Mouse (Mus musculus) olfactory bulb, adult 2 months (tissue): ENCODE results near the gene Olfr1323. TPM values are rescaled to one million over a fixed set of nuclear protein-coding genes. Genes with fewer than 3 reads are reported as not detected.

Experiments
- H3K27ac ChIP-seq: fragments of 200-500 bp; 2 replicates; pipeline ENCODE4 v1.5.1; 2012; ENCODE audit warnings: low read depth, low read length; ENCODE audit not compliant: insufficient read depth
- H3K4me1 ChIP-seq: fragments of 200-500 bp; 2 replicates; pipeline ENCODE4 v1.6.1; 2012; ENCODE audit warnings: low read length; ENCODE audit not compliant: control insufficient read depth, insufficient read depth
- H3K4me3 ChIP-seq: fragments of 200-500 bp; 2 replicates; pipeline ENCODE4 v1.5.1; 2012; ENCODE audit warnings: mild to moderate bottlenecking, low read depth, low read length, moderate library complexity; ENCODE audit not compliant: insufficient read depth
- CTCF ChIP-seq: fragments of 200-500 bp; IDR thresholded peaks from 2 replicates; pipeline ENCODE4 v1.5.1; 2012; ENCODE audit warnings: low read depth, mild to moderate bottlenecking, low read length, moderate library complexity; ENCODE audit not compliant: insufficient read depth
- POLR2A ChIP-seq: fragments of 200-500 bp; IDR thresholded peaks from 2 replicates; pipeline ENCODE4 v1.6.1; 2012; ENCODE audit warnings: mild to moderate bottlenecking, low read depth, low read length, moderate library complexity; ENCODE audit not compliant: insufficient read depth
- WGBS: fragments of 180-500 bp; shearing (Covaris S2); methylation state at CpG from one replicate; pipeline ENCODE4 v1.1.7; 2018; 5-methylcytosine and 5-hydroxymethylcytosine counted together
- polyA plus RNA-seq: library from polyadenylated mRNA; stranded (reverse); fragments of >200 nt; gene quantifications from 2 replicates; pipeline ENCODE4 v1.2.4, GENCODE M21; 2012; ENCODE audit warnings: low replicate concordance; ENCODE audit not compliant: missing spikeins, insufficient read depth, insufficient read length

The Olfr1323 gene
- not detected in 2 replicates for polyA plus RNA-seq

DNA sequence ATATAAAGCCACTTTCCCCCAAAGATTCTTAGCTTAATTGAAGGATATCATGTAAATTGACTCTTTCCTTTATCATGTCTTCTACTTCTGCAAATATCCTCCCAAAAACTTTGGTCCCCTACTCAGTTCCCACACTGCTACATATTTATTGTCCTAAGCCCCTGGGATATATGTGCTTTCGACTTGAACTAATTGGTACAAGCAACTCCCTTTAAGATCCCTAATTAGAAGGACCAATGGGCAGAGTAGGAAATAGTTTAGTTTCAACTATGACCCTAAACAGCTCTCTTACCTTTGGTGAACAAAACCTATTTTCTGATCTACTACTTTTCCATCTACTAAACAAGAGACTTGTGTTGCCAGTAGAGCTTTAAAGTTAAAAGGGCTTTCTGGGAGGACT lies at the start of gene Olfr1323:
TSS of gene Olfr1323 (minus strand) at position 101 of the 400 bp plus-strand sequence.
- no peak for TF ChIP-seq POLR2A
- TF ChIP-seq CTCF = no peak
- Histone ChIP-seq H3K4me1 (no peaks in the 10 kb centered on the region), H3K27ac (no peak within 1 kb of the TSS), H3K4me3 (no peak within 1 kb of the TSS)
- 82% methylated on average over 1 of the region's 1 CpGs for WGBS

DNA sequence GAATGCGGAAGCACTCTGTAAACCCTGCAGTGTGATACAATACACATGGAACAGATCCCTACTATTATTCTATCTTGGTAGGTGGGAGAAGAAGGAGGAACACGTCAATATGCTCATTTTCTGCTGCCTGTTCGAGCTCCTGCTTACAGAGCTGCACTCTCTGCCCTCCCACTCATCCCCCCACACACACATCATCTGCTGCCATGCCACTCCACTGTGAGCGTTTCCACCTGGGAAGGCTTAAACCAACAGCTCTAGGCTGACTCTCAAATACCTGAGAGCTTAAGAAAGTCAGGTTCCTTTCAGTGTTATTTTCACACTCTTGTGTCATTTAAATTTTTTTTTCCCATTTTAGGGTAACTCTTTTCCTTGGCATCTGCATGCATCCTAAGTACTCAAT lies 6.9 kb downstream of the Olfr1323 start:
- TF ChIP-seq POLR2A (no peak), CTCF (no peak)
- Histone ChIP-seq H3K4me1 (no peaks in the 10 kb centered on the region), H3K27ac (no peak overlapping the region), H3K4me3 (no peak overlapping the region)
- 24% methylated on average over 4 of the region's 4 CpGs for WGBS

Other genes with a start within 250 kb of the Olfr1323 start
- gene Igsf1, start 221.6 kb downstream of the Olfr1323 start, polyA plus RNA-seq = not detected in 2 replicates
- not detected in 2 replicates for gene Olfr1322, start 127.9 kb downstream of the Olfr1323 start, polyA plus RNA-seq